Mouse (Mus musculus): ENCODE measurements around the gene Dhx16. TPM values are rescaled to one million over a fixed set of nuclear protein-coding genes. Genes with fewer than 3 reads are reported as not detected.

Dhx16 gene
- polyA plus RNA-seq, 1 experiment = 89.0 TPM

- Histone ChIP-seq H3K27me3 (ENCODE audit: control insufficient read depth, insufficient read depth, low read length) (no peaks in the 10 kb centered on the region), H3K36me3 (ENCODE audit: control insufficient read depth, insufficient read depth, low read length) (peaks cover 2% of the 10 kb centered on the region), H3K27ac (ENCODE audit: control insufficient read depth, insufficient read depth, low read depth, low read length) (peak within 1 kb of the TSS; percentile 100), H3K4me1 (ENCODE audit: control insufficient read depth, insufficient read depth, low read length) (peaks cover 21% of the 10 kb centered on the region), H3K4me3 (ENCODE audit: control insufficient read depth, low read depth, low read length) (peak within 1 kb of the TSS; percentile 100)
- TF ChIP-seq POLR2A (IDR thresholded peaks at IDR 0.05; ENCODE audit: control insufficient read depth, low read depth, low read length) (peak; percentile 77), CTCF (IDR thresholded peaks at IDR 0.05; ENCODE audit: control insufficient read depth, insufficient read depth, insufficient replicate concordance, low read depth, low read length) (no peak)
Measured at GRCm38 (mm10) chr17:35841076-35841950, 38.3 kb upstream of the Dhx16 start, which contains the start of gene Mdc1. Gene Mdc1, plus strand, starts transcription at chr17:35841515.

- no peaks in the 10 kb centered on the region for H3K27me3 ChIP-seq (ENCODE audit: control insufficient read depth, insufficient read depth, low read length)
- H3K36me3 ChIP-seq (ENCODE audit: control insufficient read depth, insufficient read depth, low read length) = peaks cover 2% of the 10 kb centered on the region
- TF ChIP-seq CTCF (IDR thresholded peaks at IDR 0.05; ENCODE audit: control insufficient read depth, insufficient read depth, insufficient replicate concordance, low read depth, low read length) (no peak), POLR2A (IDR thresholded peaks at IDR 0.05; ENCODE audit: control insufficient read depth, low read depth, low read length) (no peak)
- peaks cover 14% of the 10 kb centered on the region for H3K4me1 ChIP-seq (ENCODE audit: control insufficient read depth, insufficient read depth, low read length)
- peak overlapping the region; percentile 100 for H3K27ac ChIP-seq (ENCODE audit: control insufficient read depth, insufficient read depth, low read depth, low read length)
- H3K4me3 ChIP-seq (ENCODE audit: control insufficient read depth, low read depth, low read length) = peak overlapping the region; percentile 100
Measured at GRCm38 (mm10) chr17:35842006-35842405, 37.6 kb upstream of the Dhx16 start.

- Histone ChIP-seq H3K27me3 (ENCODE audit: control insufficient read depth, insufficient read depth, low read length) (no peaks in the 10 kb centered on the region), H3K4me1 (ENCODE audit: control insufficient read depth, insufficient read depth, low read length) (peaks cover 6% of the 10 kb centered on the region), H3K4me3 (ENCODE audit: control insufficient read depth, low read depth, low read length) (no peak overlapping the region), H3K36me3 (ENCODE audit: control insufficient read depth, insufficient read depth, low read length) (peaks cover 4% of the 10 kb centered on the region), H3K27ac (ENCODE audit: control insufficient read depth, insufficient read depth, low read depth, low read length) (no peak overlapping the region)
- TF ChIP-seq CTCF (IDR thresholded peaks at IDR 0.05; ENCODE audit: control insufficient read depth, insufficient read depth, insufficient replicate concordance, low read depth, low read length) (no peak), POLR2A (IDR thresholded peaks at IDR 0.05; ENCODE audit: control insufficient read depth, low read depth, low read length) (no peak)
Measured at GRCm38 (mm10) chr17:35843514-35843913, 36.1 kb upstream of the Dhx16 start.

- Histone ChIP-seq H3K36me3 (ENCODE audit: control insufficient read depth, insufficient read depth, low read length) (peaks cover 18% of the 10 kb centered on the region), H3K27ac (ENCODE audit: control insufficient read depth, insufficient read depth, low read depth, low read length) (no peak overlapping the region), H3K27me3 (ENCODE audit: control insufficient read depth, insufficient read depth, low read length) (no peaks in the 10 kb centered on the region), H3K4me3 (ENCODE audit: control insufficient read depth, low read depth, low read length) (no peak overlapping the region), H3K4me1 (ENCODE audit: control insufficient read depth, insufficient read depth, low read length) (no peaks in the 10 kb centered on the region)
- TF ChIP-seq CTCF (IDR thresholded peaks at IDR 0.05; ENCODE audit: control insufficient read depth, insufficient read depth, insufficient replicate concordance, low read depth, low read length) = no peak
- no peak for TF ChIP-seq POLR2A (IDR thresholded peaks at IDR 0.05; ENCODE audit: control insufficient read depth, low read depth, low read length)
Measured at GRCm38 (mm10) chr17:35848112-35848511, 31.5 kb upstream of the Dhx16 start.

GRCm38 (mm10) chr17:35850974-35851373 lies 28.6 kb upstream of the Dhx16 start:
- Histone ChIP-seq H3K4me3 (ENCODE audit: control insufficient read depth, low read depth, low read length) (no peak overlapping the region), H3K27ac (ENCODE audit: control insufficient read depth, insufficient read depth, low read depth, low read length) (no peak overlapping the region)

GRCm38 (mm10) chr17:35859371-35859770 lies 20.2 kb upstream of the Dhx16 start:
- TF ChIP-seq POLR2A (IDR thresholded peaks at IDR 0.05; ENCODE audit: control insufficient read depth, low read depth, low read length) (no peak), CTCF (IDR thresholded peaks at IDR 0.05; ENCODE audit: control insufficient read depth, insufficient read depth, insufficient replicate concordance, low read depth, low read length) (no peak)
- Histone ChIP-seq H3K4me1 (ENCODE audit: control insufficient read depth, insufficient read depth, low read length) (peaks cover 12% of the 10 kb centered on the region), H3K27ac (ENCODE audit: control insufficient read depth, insufficient read depth, low read depth, low read length) (no peak overlapping the region), H3K36me3 (ENCODE audit: control insufficient read depth, insufficient read depth, low read length) (peaks cover 3% of the 10 kb centered on the region), H3K27me3 (ENCODE audit: control insufficient read depth, insufficient read depth, low read length) (no peaks in the 10 kb centered on the region), H3K4me3 (ENCODE audit: control insufficient read depth, low read depth, low read length) (no peak overlapping the region; the same call in 1 of the 2 replicates)

More at GRCm38 (mm10) chr17:35850974-35851373, 28.6 kb upstream of the Dhx16 start:
- Histone ChIP-seq H3K36me3 (ENCODE audit: control insufficient read depth, insufficient read depth, low read length) (peaks cover 20% of the 10 kb centered on the region), H3K4me1 (ENCODE audit: control insufficient read depth, insufficient read depth, low read length) (no peaks in the 10 kb centered on the region), H3K27me3 (ENCODE audit: control insufficient read depth, insufficient read depth, low read length) (no peaks in the 10 kb centered on the region)
- TF ChIP-seq CTCF (IDR thresholded peaks at IDR 0.05; ENCODE audit: control insufficient read depth, insufficient read depth, insufficient replicate concordance, low read depth, low read length) = no peak
- TF ChIP-seq POLR2A (IDR thresholded peaks at IDR 0.05; ENCODE audit: control insufficient read depth, low read depth, low read length) = no peak

- peaks cover 3% of the 10 kb centered on the region for H3K36me3 ChIP-seq (ENCODE audit: control insufficient read depth, insufficient read depth, low read length)
- H3K4me3 ChIP-seq (ENCODE audit: control insufficient read depth, low read depth, low read length) = peak overlapping the region; percentile 59
- no peak overlapping the region for H3K27ac ChIP-seq (ENCODE audit: control insufficient read depth, insufficient read depth, low read depth, low read length)
- TF ChIP-seq POLR2A (IDR thresholded peaks at IDR 0.05; ENCODE audit: control insufficient read depth, low read depth, low read length) (no peak), CTCF (IDR thresholded peaks at IDR 0.05; ENCODE audit: control insufficient read depth, insufficient read depth, insufficient replicate concordance, low read depth, low read length) (no peak)
- no peaks in the 10 kb centered on the region for H3K27me3 ChIP-seq (ENCODE audit: control insufficient read depth, insufficient read depth, low read length)
- H3K4me1 ChIP-seq (ENCODE audit: control insufficient read depth, insufficient read depth, low read length) = peaks cover 15% of the 10 kb centered on the region
Measured at GRCm38 (mm10) chr17:35859835-35860234, 19.8 kb upstream of the Dhx16 start.
